Mouse (Mus musculus): ENCODE results near the gene Smok2a. TPM values are rescaled to one million over a fixed set of nuclear protein-coding genes. Genes with fewer than 3 reads are reported as not detected.
A peak's percentile ranks its signal among the peaks of the same experiment; 100 is the strongest.
"Not testable (repeated sequence)": the region's sequence is repeated elsewhere in the genome, so short reads cannot be mapped to it uniquely, and the experiment has no call there.

Gene Smok2a
- not detected in 2 replicates for polyA plus RNA-seq (2016; fragmentation: Nextera tagmentation; extraction: Ambion mirVana)

GRCm38 (mm10) chr17:13220888-13221287 is at the start of gene Smok2a:
Gene Smok2a (plus strand): TSS chr17:13221188.
- Histone ChIP-seq H3K36me3 (no peaks in the 10 kb centered on the region), H3K4me3 (no peak within 1 kb of the TSS), H3K4me1 (no peaks in the 10 kb centered on the region), H3K27me3 (no peaks in the 10 kb centered on the region), H3K4me2 (replicated peaks) (no peak within 1 kb of the TSS), H3K9me3 (peaks cover 75% of the 10 kb centered on the region), H3K27ac (no peak within 1 kb of the TSS), H3K9ac (no peak within 1 kb of the TSS)
- 89% methylated on average over 3 of the region's 3 CpGs for WGBS
- no peak for ATAC-seq (ENCODE audit: insufficient number of reproducible peaks, insufficient read depth, low FRiP score, low TSS enrichment)

GRCm38 (mm10) chr17:13173578-13173977 is 47.4 kb upstream of the Smok2a start:
- not testable (repeated sequence) for H3K4me1 ChIP-seq; H3K36me3 ChIP-seq; H3K4me3 ChIP-seq; H3K27me3 ChIP-seq; ATAC-seq (ENCODE audit: insufficient number of reproducible peaks, insufficient read depth, low FRiP score, low TSS enrichment); H3K4me2 ChIP-seq (replicated peaks); H3K27ac ChIP-seq; H3K9me3 ChIP-seq; H3K9ac ChIP-seq
- 84% methylated on average over 6 of the region's 6 CpGs for WGBS

- not testable (repeated sequence) for H3K4me1 ChIP-seq; H3K9me3 ChIP-seq; ATAC-seq (ENCODE audit: insufficient number of reproducible peaks, insufficient read depth, low FRiP score, low TSS enrichment); H3K9ac ChIP-seq; H3K36me3 ChIP-seq; H3K4me3 ChIP-seq; H3K27ac ChIP-seq; H3K4me2 ChIP-seq (replicated peaks); H3K27me3 ChIP-seq
- whole genome bisulfite sequencing, result 61% methylated on average over 2 of the region's 3 CpGs
Measured at GRCm38 (mm10) chr17:13174029-13174428, 47.0 kb upstream of the Smok2a start.

DNA sequence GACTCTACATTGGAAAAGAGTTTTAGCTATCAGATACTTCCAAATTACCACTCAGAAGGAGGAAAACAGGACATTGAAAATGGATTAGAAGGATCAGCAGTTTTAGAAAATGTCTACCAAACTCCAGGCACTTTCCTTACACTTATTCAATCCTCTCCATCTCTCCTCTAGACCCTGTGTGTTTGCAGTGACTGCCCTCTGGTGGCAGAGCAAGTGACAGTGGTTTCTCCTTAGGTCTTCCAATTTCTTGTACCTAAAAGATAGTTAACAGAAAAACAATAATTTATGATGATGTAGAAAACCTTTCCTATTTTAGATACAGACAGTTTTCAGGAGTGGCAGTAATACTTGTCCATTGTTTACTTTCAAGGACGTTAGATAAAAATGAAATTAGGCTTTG is 45.4 kb upstream of the Smok2a start:
- not testable (repeated sequence) for H3K9ac ChIP-seq; H3K4me3 ChIP-seq; ATAC-seq (ENCODE audit: insufficient number of reproducible peaks, insufficient read depth, low FRiP score, low TSS enrichment); H3K36me3 ChIP-seq; H3K4me2 ChIP-seq (replicated peaks); H3K4me1 ChIP-seq; H3K27me3 ChIP-seq; H3K27ac ChIP-seq
- H3K9me3 ChIP-seq, result peaks cover 11% of the 10 kb centered on the region
- 40% methylated on average over 1 of the region's 1 CpGs for WGBS

GRCm38 (mm10) chr17:13177796-13178195 is 43.2 kb upstream of the Smok2a start:
- not testable (repeated sequence) for H3K27me3 ChIP-seq; H3K27ac ChIP-seq; H3K4me3 ChIP-seq; H3K4me2 ChIP-seq (replicated peaks); H3K36me3 ChIP-seq; H3K9ac ChIP-seq; H3K4me1 ChIP-seq
- 52% methylated on average over 1 of the region's 1 CpGs for WGBS
- H3K9me3 ChIP-seq, result peaks cover 24% of the 10 kb centered on the region
- peak; percentile 42 for ATAC-seq (ENCODE audit: insufficient number of reproducible peaks, insufficient read depth, low FRiP score, low TSS enrichment)

- H3K9me3 ChIP-seq, result peaks cover 24% of the 10 kb centered on the region
- H3K4me1 ChIP-seq; H3K9ac ChIP-seq; H3K4me3 ChIP-seq; H3K27me3 ChIP-seq; ATAC-seq (ENCODE audit: insufficient number of reproducible peaks, insufficient read depth, low FRiP score, low TSS enrichment); H3K4me2 ChIP-seq (replicated peaks); H3K27ac ChIP-seq; H3K36me3 ChIP-seq: not testable (repeated sequence)
- WGBS, result 86% methylated on average over 4 of the region's 4 CpGs
Measured at GRCm38 (mm10) chr17:13179021-13179420, 42.0 kb upstream of the Smok2a start.

GRCm38 (mm10) chr17:13180491-13180890 is 40.5 kb upstream of the Smok2a start:
- peaks cover 25% of the 10 kb centered on the region for H3K9me3 ChIP-seq
- not testable (repeated sequence) for H3K36me3 ChIP-seq; ATAC-seq (ENCODE audit: insufficient number of reproducible peaks, insufficient read depth, low FRiP score, low TSS enrichment); H3K27ac ChIP-seq; H3K4me2 ChIP-seq (replicated peaks); H3K9ac ChIP-seq; H3K4me1 ChIP-seq; H3K4me3 ChIP-seq; H3K27me3 ChIP-seq
- 89% methylated on average over 5 of the region's 5 CpGs for WGBS

GRCm38 (mm10) chr17:13182712-13183111 is 38.3 kb upstream of the Smok2a start:
- not testable (repeated sequence) for H3K36me3 ChIP-seq; H3K9ac ChIP-seq; H3K4me3 ChIP-seq; H3K4me2 ChIP-seq (replicated peaks); ATAC-seq (ENCODE audit: insufficient number of reproducible peaks, insufficient read depth, low FRiP score, low TSS enrichment); H3K27me3 ChIP-seq; H3K27ac ChIP-seq; H3K4me1 ChIP-seq
- H3K9me3 ChIP-seq, result peaks cover 40% of the 10 kb centered on the region
- WGBS, result 76% methylated on average over 3 of the region's 4 CpGs

GRCm38 (mm10) chr17:13184514-13184913 is 36.5 kb upstream of the Smok2a start:
- not testable (repeated sequence) for H3K4me2 ChIP-seq (replicated peaks); H3K27me3 ChIP-seq; H3K4me1 ChIP-seq; H3K36me3 ChIP-seq; H3K9ac ChIP-seq; ATAC-seq (ENCODE audit: insufficient number of reproducible peaks, insufficient read depth, low FRiP score, low TSS enrichment); H3K27ac ChIP-seq; H3K4me3 ChIP-seq
- H3K9me3 ChIP-seq, result peaks cover 42% of the 10 kb centered on the region
- 96% methylated on average over 4 of the region's 5 CpGs for WGBS

- H3K27ac ChIP-seq; H3K27me3 ChIP-seq; H3K9ac ChIP-seq; H3K36me3 ChIP-seq; H3K4me3 ChIP-seq; ATAC-seq (ENCODE audit: insufficient number of reproducible peaks, insufficient read depth, low FRiP score, low TSS enrichment); H3K4me2 ChIP-seq (replicated peaks); H3K4me1 ChIP-seq: not testable (repeated sequence)
- H3K9me3 ChIP-seq, result peaks cover 41% of the 10 kb centered on the region
- 84% methylated on average over 6 of the region's 6 CpGs for WGBS
Measured at GRCm38 (mm10) chr17:13186541-13186940, 34.4 kb upstream of the Smok2a start.

DNA sequence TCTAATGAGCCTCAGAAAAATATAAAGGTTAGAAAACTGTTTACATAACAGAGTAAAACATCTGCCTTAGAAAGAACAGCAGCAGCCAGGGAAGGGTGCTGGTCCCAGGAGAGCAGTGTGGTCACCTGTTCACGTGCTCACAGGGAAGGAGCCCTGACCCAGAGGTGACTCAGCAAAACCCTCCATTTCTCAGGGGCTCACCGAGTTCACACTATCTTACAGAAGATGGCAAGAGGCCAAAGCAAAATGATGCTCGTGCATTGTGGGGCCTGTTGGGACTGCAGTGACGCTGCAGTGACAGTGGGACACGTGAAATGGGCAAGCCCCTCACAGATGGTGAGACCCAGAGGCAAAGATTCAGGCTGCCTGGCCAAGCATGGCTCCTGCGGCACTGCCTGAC is 33.4 kb upstream of the Smok2a start:
- not testable (repeated sequence) for H3K27me3 ChIP-seq
- peaks cover 38% of the 10 kb centered on the region for H3K9me3 ChIP-seq

DNA sequence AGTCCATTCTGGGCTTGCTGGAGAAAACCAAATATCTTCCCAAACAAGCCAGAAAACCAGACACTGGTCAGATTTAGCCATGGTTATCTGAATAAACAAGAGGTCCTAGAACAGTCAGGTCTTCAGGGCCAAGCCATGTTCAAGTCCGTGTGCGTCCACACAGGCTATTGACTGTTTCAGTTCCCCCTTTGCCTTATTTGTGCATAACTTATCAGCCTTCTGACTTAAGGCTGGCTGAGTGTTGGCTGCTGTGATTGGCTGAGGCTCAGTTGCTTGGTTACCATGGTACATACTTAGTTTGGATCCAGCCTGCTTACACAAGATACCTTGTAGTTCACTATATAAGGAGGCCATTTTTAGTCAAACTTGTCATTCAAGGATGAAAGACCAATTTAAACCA is 32.1 kb upstream of the Smok2a start:
- not testable (repeated sequence) for H3K9ac ChIP-seq; H3K4me3 ChIP-seq; ATAC-seq (ENCODE audit: insufficient number of reproducible peaks, insufficient read depth, low FRiP score, low TSS enrichment); H3K4me2 ChIP-seq (replicated peaks); H3K27me3 ChIP-seq; H3K4me1 ChIP-seq; H3K27ac ChIP-seq; H3K36me3 ChIP-seq
- peaks cover 40% of the 10 kb centered on the region for H3K9me3 ChIP-seq
- WGBS, result 85% methylated on average over 2 of the region's 2 CpGs

More for the DNA sequence above, 33.4 kb upstream of the Smok2a start:
- H3K4me2 ChIP-seq (replicated peaks); H3K36me3 ChIP-seq; ATAC-seq (ENCODE audit: insufficient number of reproducible peaks, insufficient read depth, low FRiP score, low TSS enrichment); H3K27ac ChIP-seq; H3K4me1 ChIP-seq; H3K4me3 ChIP-seq; H3K9ac ChIP-seq: not testable (repeated sequence)
- 67% methylated on average over 6 of the region's 6 CpGs for WGBS
